Mouse (Mus musculus) C2C12 (cell line): ENCODE data around the gene Gm12845.

Source experiments
- CEBPB ChIP-seq: IDR thresholded peaks from one replicate; pipeline ENCODE4 v1.6.1; 2011; ENCODE audit warnings: low read depth, mild to moderate bottlenecking, control low read depth, moderate library complexity
- CTCF ChIP-seq: IDR thresholded peaks from one replicate; pipeline ENCODE4 v1.5.1; 2011; ENCODE audit not compliant: control insufficient read depth, insufficient read depth, insufficient read length
- FOSL1 ChIP-seq: IDR thresholded peaks from one replicate; pipeline ENCODE4 v1.8.0; 2011; ENCODE audit warnings: mild to moderate bottlenecking, low read length; ENCODE audit not compliant: poor library complexity, insufficient read depth, severe bottlenecking
- MAX ChIP-seq: IDR thresholded peaks from one replicate; pipeline ENCODE4 v1.6.1; 2011; ENCODE audit warnings: mild to moderate bottlenecking, control low read depth
- MYOD1 ChIP-seq: IDR thresholded peaks from one replicate; pipeline ENCODE4 v1.6.1; 2011; ENCODE audit warnings: low read depth; ENCODE audit not compliant: control insufficient read depth, insufficient read length
- MYOG ChIP-seq: IDR thresholded peaks from one replicate; pipeline ENCODE4 v1.6.1; 2011; ENCODE audit not compliant: control insufficient read depth, insufficient read length; ENCODE audit errors: extremely low read depth
- USF1 ChIP-seq: IDR thresholded peaks from one replicate; pipeline ENCODE4 v1.6.1; 2011; ENCODE audit warnings: low read depth, mild to moderate bottlenecking, control low read depth, moderate library complexity

GRCm38 (mm10) chr4:117683048-117683768 lies 41.0 kb upstream of the Gm12845 start:
- TF ChIP-seq CTCF, result no peak
- no peak for TF ChIP-seq MYOG
- no peak for TF ChIP-seq USF1
- no peak for TF ChIP-seq MYOD1
- no peak for TF ChIP-seq MAX
- TF ChIP-seq CEBPB, result no peak
- TF ChIP-seq FOSL1, result no peak
